Mouse (Mus musculus) neural tube, embryonic 15.5 days (tissue): ENCODE data around the gene AW549877. TPM values are rescaled to one million over a fixed set of nuclear protein-coding genes. Genes with fewer than 3 reads are reported as not detected.

Experiments used
- ATAC-seq: fragments of 200-750 bp; cut with Nextera tagmentation; 2 replicates; pipeline ENCODE4 v1.8.0; 2017; ENCODE audit warnings: mild to moderate bottlenecking, moderate TSS enrichment, moderate library complexity; ENCODE audit not compliant: low FRiP score
- H3K27ac ChIP-seq: fragments of 300-500 bp; sonication (generic); replicated peaks from 2 replicates; pipeline ENCODE4 v1.5.1; 2015; ENCODE audit warnings: mild to moderate bottlenecking, inconsistent platforms
- H3K27me3 ChIP-seq: fragments of 300-500 bp; sonication (generic); replicated peaks from 2 replicates; pipeline ENCODE4 v1.6.1; 2015; ENCODE audit warnings: inconsistent platforms
- H3K36me3 ChIP-seq: fragments of 300-500 bp; sonication (generic); 2 replicates; pipeline ENCODE4 v1.6.1; 2015; ENCODE audit warnings: inconsistent platforms
- H3K4me1 ChIP-seq: fragments of 300-500 bp; sonication (generic); 2 replicates; pipeline ENCODE4 v1.6.1; 2015; ENCODE audit warnings: inconsistent platforms
- H3K4me2 ChIP-seq: fragments of 300-500 bp; sonication (generic); 2 replicates; pipeline ENCODE4 v1.6.1; 2015; ENCODE audit warnings: inconsistent platforms, mild to moderate bottlenecking, moderate library complexity
- H3K4me3 ChIP-seq: fragments of 300-500 bp; sonication (generic); replicated peaks from 2 replicates; pipeline ENCODE4 v1.5.1; 2015; ENCODE audit warnings: mild to moderate bottlenecking, inconsistent platforms
- H3K9ac ChIP-seq: fragments of 300-500 bp; sonication (generic); replicated peaks from 2 replicates; pipeline ENCODE4 v1.6.1; 2015; ENCODE audit warnings: mild to moderate bottlenecking, inconsistent platforms
- H3K9me3 ChIP-seq: fragments of 300-500 bp; sonication (generic); replicated peaks from 2 replicates; pipeline ENCODE4 v1.6.1; 2016; ENCODE audit warnings: inconsistent platforms
- WGBS: fragments of 180-500 bp; shearing (Covaris S2); methylation state at CpG from one replicate; pipeline ENCODE4 v1.1.7; 2015; ENCODE audit warnings: mixed read lengths; 5-methylcytosine and 5-hydroxymethylcytosine counted together
- polyA plus RNA-seq: library from polyadenylated mRNA; unstranded; fragments of >200 nt; fragmentation: Nextera tagmentation; extraction: Ambion mirVana; gene quantifications from 2 replicates; pipeline ENCODE4 v1.2.1, GENCODE M21; 2015

AW549877 gene
- polyA plus RNA-seq, result 34.2 and 34.4 TPM in 2 replicates

- Histone ChIP-seq H3K4me3 (peak within 1 kb of the TSS; percentile 93), H3K36me3 (peaks cover 14% of the 10 kb centered on the region), H3K9me3 (no peaks in the 10 kb centered on the region), H3K4me2 (peak within 1 kb of the TSS; percentile 77), H3K4me1 (peaks cover 11% of the 10 kb centered on the region), H3K27me3 (no peaks in the 10 kb centered on the region), H3K27ac (peak within 1 kb of the TSS; percentile 96), H3K9ac (peak within 1 kb of the TSS; percentile 89)
- under 1% methylated on average over 61 of the region's 61 CpGs for WGBS
- ATAC-seq, result peak; percentile 100
Measured at GRCm38 (mm10) chr15:3995448-3996266, at the start of gene AW549877. Gene AW549877, minus strand, starts transcription at chr15:3995744.

- Histone ChIP-seq H3K9me3 (no peaks in the 10 kb centered on the region), H3K27me3 (no peaks in the 10 kb centered on the region), H3K4me2 (no peak overlapping the region), H3K9ac (no peak overlapping the region), H3K27ac (no peak overlapping the region), H3K4me3 (no peak overlapping the region), H3K36me3 (peaks cover 33% of the 10 kb centered on the region), H3K4me1 (no peaks in the 10 kb centered on the region)
- ATAC-seq, result peak; percentile 33; the same call in 1 of the 2 replicates
- WGBS, result 27% methylated on average over 4 of the region's 4 CpGs
Measured at GRCm38 (mm10) chr15:4043032-4043471, 47.5 kb upstream of the AW549877 start.

- no peak overlapping the region for H3K4me2 ChIP-seq
- H3K36me3 ChIP-seq, result peaks cover 38% of the 10 kb centered on the region
- no peaks in the 10 kb centered on the region for H3K9me3 ChIP-seq
- H3K27ac ChIP-seq, result no peak overlapping the region
- H3K4me3 ChIP-seq, result no peak overlapping the region
- H3K9ac ChIP-seq, result no peak overlapping the region
- H3K27me3 ChIP-seq, result no peaks in the 10 kb centered on the region
- no peaks in the 10 kb centered on the region for H3K4me1 ChIP-seq
- no peak for ATAC-seq
- WGBS, result 70% methylated on average over 3 of the region's 3 CpGs
Measured at GRCm38 (mm10) chr15:4042423-4042822, 46.9 kb upstream of the AW549877 start.

- ATAC-seq, result no peak
- no peaks in the 10 kb centered on the region for H3K9me3 ChIP-seq
- 90% methylated on average over 3 of the region's 3 CpGs for WGBS
- no peak overlapping the region for H3K9ac ChIP-seq
- H3K36me3 ChIP-seq, result peaks cover 28% of the 10 kb centered on the region
- H3K27ac ChIP-seq, result no peak overlapping the region
- no peak overlapping the region for H3K4me3 ChIP-seq
- H3K4me2 ChIP-seq, result no peak overlapping the region
- H3K4me1 ChIP-seq, result peaks cover 5% of the 10 kb centered on the region
- no peaks in the 10 kb centered on the region for H3K27me3 ChIP-seq
Measured at GRCm38 (mm10) chr15:4033168-4034004, 37.8 kb upstream of the AW549877 start.

GRCm38 (mm10) chr15:4028960-4029359 is 33.4 kb upstream of the AW549877 start:
- no peaks in the 10 kb centered on the region for H3K27me3 ChIP-seq
- no peak for ATAC-seq
- H3K27ac ChIP-seq, result no peak overlapping the region
- H3K4me2 ChIP-seq, result no peak overlapping the region
- H3K4me3 ChIP-seq, result no peak overlapping the region
- H3K9me3 ChIP-seq, result no peaks in the 10 kb centered on the region
- H3K36me3 ChIP-seq, result no peaks in the 10 kb centered on the region
- peaks cover 23% of the 10 kb centered on the region for H3K4me1 ChIP-seq
- no peak overlapping the region for H3K9ac ChIP-seq

- H3K4me3 ChIP-seq, result peak overlapping the region; percentile 58; the same call in 1 of the 2 replicates
- H3K4me1 ChIP-seq, result peaks cover 23% of the 10 kb centered on the region
- H3K27me3 ChIP-seq, result no peaks in the 10 kb centered on the region
- WGBS, result 77% methylated on average over 6 of the region's 6 CpGs
- no peaks in the 10 kb centered on the region for H3K36me3 ChIP-seq
- H3K9me3 ChIP-seq, result no peaks in the 10 kb centered on the region
- H3K4me2 ChIP-seq, result peak overlapping the region; percentile 68
- no peak overlapping the region for H3K9ac ChIP-seq
- H3K27ac ChIP-seq, result no peak overlapping the region
- ATAC-seq, result no peak
Measured at GRCm38 (mm10) chr15:4028411-4028700, 32.8 kb upstream of the AW549877 start.

GRCm38 (mm10) chr15:4027671-4028410 is 32.3 kb upstream of the AW549877 start:
- Histone ChIP-seq H3K27me3 (no peaks in the 10 kb centered on the region), H3K36me3 (no peaks in the 10 kb centered on the region), H3K4me3 (peak overlapping the region; percentile 58), H3K9ac (peak overlapping the region; percentile 66), H3K4me2 (peak overlapping the region; percentile 68), H3K9me3 (no peaks in the 10 kb centered on the region), H3K27ac (peak overlapping the region; percentile 92), H3K4me1 (peaks cover 23% of the 10 kb centered on the region)
- 3% methylated on average over 6 of the region's 6 CpGs for WGBS
- peak; percentile 2; the same call in 1 of the 2 replicates for ATAC-seq

- under 1% methylated on average over 65 of the region's 65 CpGs for WGBS
- H3K36me3 ChIP-seq, result no peaks in the 10 kb centered on the region
- peak overlapping the region; percentile 66 for H3K9ac ChIP-seq
- ATAC-seq, result peak; percentile 86
- peak overlapping the region; percentile 58 for H3K4me3 ChIP-seq
- no peaks in the 10 kb centered on the region for H3K27me3 ChIP-seq
- H3K9me3 ChIP-seq, result no peaks in the 10 kb centered on the region
- peak overlapping the region; percentile 92 for H3K27ac ChIP-seq
- H3K4me2 ChIP-seq, result peak overlapping the region; percentile 68
- H3K4me1 ChIP-seq, result peaks cover 23% of the 10 kb centered on the region
Measured at GRCm38 (mm10) chr15:4026831-4027584, 31.5 kb upstream of the AW549877 start.

- ATAC-seq, result peak; percentile 97
- whole genome bisulfite sequencing, result under 1% methylated on average over 35 of the region's 45 CpGs
Measured at GRCm38 (mm10) chr15:4026231-4026773, 30.8 kb upstream of the AW549877 start, which contains the start of gene Oxct1. Gene Oxct1, plus strand, starts transcription at chr15:4026383.

GRCm38 (mm10) chr15:4025508-4025904 is 30.0 kb upstream of the AW549877 start:
- Histone ChIP-seq H3K9me3 (no peaks in the 10 kb centered on the region), H3K4me1 (peaks cover 23% of the 10 kb centered on the region), H3K9ac (peak overlapping the region; percentile 66), H3K36me3 (no peaks in the 10 kb centered on the region), H3K4me3 (peak overlapping the region; percentile 58), H3K27me3 (no peaks in the 10 kb centered on the region), H3K4me2 (peak overlapping the region; percentile 68), H3K27ac (peak overlapping the region; percentile 92; the same call in 1 of the 2 replicates)
- 77% methylated on average over 11 of the region's 11 CpGs for WGBS
- ATAC-seq, result no peak

More at GRCm38 (mm10) chr15:4026231-4026773, 30.8 kb upstream of the AW549877 start, which contains the start of gene Oxct1:
- no peaks in the 10 kb centered on the region for H3K9me3 ChIP-seq
- H3K9ac ChIP-seq, result peak within 1 kb of the TSS; percentile 66
- H3K4me1 ChIP-seq, result peaks cover 23% of the 10 kb centered on the region
- peak within 1 kb of the TSS; percentile 92 for H3K27ac ChIP-seq
- peak within 1 kb of the TSS; percentile 58 for H3K4me3 ChIP-seq
- H3K36me3 ChIP-seq, result no peaks in the 10 kb centered on the region
- H3K4me2 ChIP-seq, result peak within 1 kb of the TSS; percentile 68
- no peaks in the 10 kb centered on the region for H3K27me3 ChIP-seq
